15 mouse cellular contexts compared by ENCODE assay signal in genomic region chr13:113012683-113013082, GRCm38 (mm10). TPM values are rescaled to one million over a fixed set of nuclear protein-coding genes. Genes with fewer than 3 reads are reported as not detected.
DNase-seq lines count a peak whose midpoint lies in the region; ATAC-seq and TF ChIP-seq lines count a peak whose summit lies in the region.
"Had no signal": no experiment of that assay in that cellular context is flagged by ENCODE, and none has a peak within 500 bp of the region (broad histone marks: within the 10 kb centered on the region; RNA-seq: fewer than 3 reads in every experiment).

No protein-coding gene starts in this region.

- no peak for TF ChIP-seq EP300 in lung, postnatal 0 days (IDR thresholded peaks at IDR 0.05)

- no peak for DNase-seq in heart, adult 18-20 months
- no peak for DNase-seq in lung, postnatal 0 days (ENCODE audit: low spot score)
- DNase-seq in lung, postnatal 10 days, result no peak
- no peak for DNase-seq in thymus, adult 2 months
- DNase-seq: cerebellum, postnatal 10 days had no signal

- H3K27ac ChIP-seq in heart, embryonic 16.5 days (ENCODE audit: low read length), result no peak overlapping the region
- no peak overlapping the region for H3K27ac ChIP-seq in lung, postnatal 0 days (ENCODE audit: low read length)
- H3K27ac ChIP-seq in limb, embryonic 15.5 days, result no peak overlapping the region
- H3K27ac ChIP-seq in stomach, embryonic 16.5 days (ENCODE audit: low read length), result no peak overlapping the region
- no peak overlapping the region for H3K27ac ChIP-seq in thymus, adult 2 months (ENCODE audit: control insufficient read depth, insufficient read depth, low read length)
- H3K27ac ChIP-seq: embryonic facial prominence, embryonic 13.5 days; hindbrain, embryonic 15.5 days; midbrain, embryonic 10.5 days had no signal

- H3K27me3 ChIP-seq in heart, embryonic 16.5 days (ENCODE audit: control insufficient read depth, insufficient read depth, low read length), result no peaks in the 10 kb centered on the region
- H3K27me3 ChIP-seq in lung, postnatal 0 days (replicated peaks; ENCODE audit: insufficient read depth, low read length), result no peaks in the 10 kb centered on the region
- no peaks in the 10 kb centered on the region for H3K27me3 ChIP-seq in limb, embryonic 15.5 days
- H3K27me3 ChIP-seq in stomach, embryonic 16.5 days (ENCODE audit: control insufficient read depth, insufficient read depth, low read length), result no peaks in the 10 kb centered on the region
- no peaks in the 10 kb centered on the region for H3K27me3 ChIP-seq in thymus, adult 2 months (ENCODE audit: control insufficient read depth, insufficient read depth, low read length)
- H3K27me3 ChIP-seq: embryonic facial prominence, embryonic 13.5 days; hindbrain, embryonic 15.5 days had no signal

- no peak for TF ChIP-seq POLR2A in thymus, adult 2 months (IDR thresholded peaks at IDR 0.05; ENCODE audit: control insufficient read depth, extremely low read depth, insufficient read depth, low read length, poor library complexity)

- no peak for TF ChIP-seq CTCF in lung, postnatal 0 days (IDR thresholded peaks at IDR 0.05)
- TF ChIP-seq CTCF in thymus, adult 2 months (IDR thresholded peaks at IDR 0.05; ENCODE audit: borderline replicate concordance, control insufficient read depth, extremely low read depth, insufficient read depth, low read length, poor library complexity), result no peak

- H3K9ac ChIP-seq in heart, embryonic 16.5 days (ENCODE audit: low read length), result no peak overlapping the region
- no peak overlapping the region for H3K9ac ChIP-seq in lung, postnatal 0 days (replicated peaks; ENCODE audit: low read depth)
- no peak overlapping the region for H3K9ac ChIP-seq in limb, embryonic 15.5 days
- H3K9ac ChIP-seq in stomach, embryonic 16.5 days (ENCODE audit: low read length), result no peak overlapping the region
- H3K9ac ChIP-seq: embryonic facial prominence, embryonic 13.5 days; hindbrain, embryonic 15.5 days had no signal

- peaks cover 6% of the 10 kb centered on the region; the same call in 1 of the 2 replicates for H3K4me1 ChIP-seq in heart, embryonic 16.5 days (ENCODE audit: control insufficient read depth, insufficient read depth, low read length)
- no peaks in the 10 kb centered on the region for H3K4me1 ChIP-seq in lung, postnatal 0 days (ENCODE audit: insufficient read depth, low read depth, low read length)
- H3K4me1 ChIP-seq in limb, embryonic 15.5 days, result no peaks in the 10 kb centered on the region
- H3K4me1 ChIP-seq in stomach, embryonic 16.5 days (ENCODE audit: control insufficient read depth, insufficient read depth, low read length), result no peaks in the 10 kb centered on the region
- peaks cover 6% of the 10 kb centered on the region for H3K4me1 ChIP-seq in thymus, adult 2 months (replicated peaks; ENCODE audit: control insufficient read depth, insufficient read depth, low read length)
- H3K4me1 ChIP-seq: embryonic facial prominence, embryonic 13.5 days; hindbrain, embryonic 15.5 days; midbrain, embryonic 10.5 days had no signal

- H3K36me3 ChIP-seq in heart, embryonic 16.5 days (ENCODE audit: control insufficient read depth, insufficient read depth), result no peaks in the 10 kb centered on the region
- no peaks in the 10 kb centered on the region for H3K36me3 ChIP-seq in lung, postnatal 0 days (ENCODE audit: insufficient read depth, low read length)
- H3K36me3 ChIP-seq in limb, embryonic 15.5 days, result no peaks in the 10 kb centered on the region
- no peaks in the 10 kb centered on the region for H3K36me3 ChIP-seq in stomach, embryonic 16.5 days (ENCODE audit: control insufficient read depth, insufficient read depth, low read length)
- H3K36me3 ChIP-seq in thymus, adult 2 months (ENCODE audit: control insufficient read depth, insufficient read depth, low read length), result no peaks in the 10 kb centered on the region
- H3K36me3 ChIP-seq: embryonic facial prominence, embryonic 13.5 days; hindbrain, embryonic 15.5 days; midbrain, embryonic 10.5 days had no signal

- H3K9me3 ChIP-seq in heart, embryonic 16.5 days (replicated peaks; ENCODE audit: control insufficient read depth, low read length), result no peaks in the 10 kb centered on the region
- no peaks in the 10 kb centered on the region for H3K9me3 ChIP-seq in lung, postnatal 0 days (ENCODE audit: low read length)
- H3K9me3 ChIP-seq in limb, embryonic 15.5 days, result no peaks in the 10 kb centered on the region
- no peaks in the 10 kb centered on the region for H3K9me3 ChIP-seq in stomach, embryonic 16.5 days (replicated peaks; ENCODE audit: control insufficient read depth, low read length)
- H3K9me3 ChIP-seq: embryonic facial prominence, embryonic 13.5 days; hindbrain, embryonic 15.5 days; midbrain, embryonic 10.5 days had no signal

- WGBS in heart, embryonic 16.5 days, result 63% methylated on average over 6 of the region's 6 CpGs
- 69% methylated on average over 6 of the region's 6 CpGs for WGBS in lung, postnatal 0 days
- 72% methylated on average over 6 of the region's 6 CpGs for WGBS in limb, embryonic 15.5 days
- WGBS in stomach, embryonic 16.5 days, result 80% methylated on average over 6 of the region's 6 CpGs
- 80% methylated on average over 6 of the region's 6 CpGs for WGBS in thymus, adult 2 months

- no peak for ATAC-seq in heart, embryonic 16.5 days (replicated peaks; ENCODE audit: extremely low read depth, insufficient read depth, low FRiP score)
- ATAC-seq in lung, postnatal 0 days, result no peak
- ATAC-seq in limb, embryonic 15.5 days (ENCODE audit: insufficient number of reproducible peaks, low FRiP score, low TSS enrichment, low read depth), result no peak
- ATAC-seq in stomach, embryonic 16.5 days (ENCODE audit: insufficient read depth, low FRiP score), result no peak

- H3K4me2 ChIP-seq in heart, embryonic 16.5 days (ENCODE audit: low read depth, low read length), result peak overlapping the region; percentile 70
- H3K4me2 ChIP-seq in lung, postnatal 0 days (replicated peaks; ENCODE audit: low read depth, low read length), result peak overlapping the region; percentile 51
- H3K4me2 ChIP-seq in limb, embryonic 15.5 days, result 0 out of 2 replicates have a peak overlapping the region, but pooled peaks have one; percentile 40
- peak overlapping the region; percentile 47 for H3K4me2 ChIP-seq in stomach, embryonic 16.5 days (ENCODE audit: low read depth, low read length)
- H3K4me2 ChIP-seq: hindbrain, embryonic 15.5 days had no signal

- H3K4me3 ChIP-seq in heart, embryonic 16.5 days (ENCODE audit: low read length), result peak overlapping the region; percentile 57
- no peak overlapping the region for H3K4me3 ChIP-seq in lung, postnatal 0 days (ENCODE audit: low read depth, low read length)
- H3K4me3 ChIP-seq in limb, embryonic 15.5 days, result no peak overlapping the region
- no peak overlapping the region; the same call in 1 of the 2 replicates for H3K4me3 ChIP-seq in stomach, embryonic 16.5 days (replicated peaks; ENCODE audit: low read length)
- H3K4me3 ChIP-seq in thymus, adult 2 months (ENCODE audit: control insufficient read depth, insufficient read depth, low read length), result no peak overlapping the region
- H3K4me3 ChIP-seq: embryonic facial prominence, embryonic 13.5 days; hindbrain, embryonic 15.5 days; midbrain, embryonic 10.5 days had no signal

RNA-seq across cellular contexts. Expression of gene Mcidas, which starts 19.0 kb away (rescaled TPM):
- polyA plus RNA-seq in heart, embryonic 16.5 days (2015; fragmentation: Nextera tagmentation; extraction: Ambion mirVana), result 0.62 and 1.2 TPM in 2 replicates
- not detected for total RNA-seq in heart, adult 18-20 months (2021)
- 1.1 and 1.5 TPM in 2 replicates for polyA plus RNA-seq in lung, postnatal 0 days (2015; fragmentation: Nextera tagmentation; extraction: Ambion mirVana)
- polyA plus RNA-seq in limb, embryonic 15.5 days (2015; fragmentation: Nextera tagmentation; extraction: Ambion mirVana), result not detected in 2 replicates
- polyA plus RNA-seq in stomach, embryonic 16.5 days (2015; fragmentation: Nextera tagmentation; extraction: Ambion mirVana), result 0.21 and 0.30 TPM in 2 replicates
- 0.28 and 0.32 TPM in 2 replicates for polyA plus RNA-seq in thymus, adult 2 months (2012; rRNA removed)
- total RNA-seq: ES-E14; gastrocnemius, adult 8-10 months had no signal
- polyA plus RNA-seq: neural tube, embryonic 11.5 days had no signal

RNA-seq across cellular contexts. Expression of gene Cdc20b, which starts 22.2 kb away (rescaled TPM):
- 0.38 and 0.62 TPM in 2 replicates for polyA plus RNA-seq in heart, embryonic 16.5 days (2015; fragmentation: Nextera tagmentation; extraction: Ambion mirVana)
- not detected for total RNA-seq in heart, adult 18-20 months (2021)
- 0.47 and 0.73 TPM in 2 replicates for polyA plus RNA-seq in lung, postnatal 0 days (2015; fragmentation: Nextera tagmentation; extraction: Ambion mirVana)
- not detected in 2 replicates for polyA plus RNA-seq in limb, embryonic 15.5 days (2015; fragmentation: Nextera tagmentation; extraction: Ambion mirVana)
- polyA plus RNA-seq in stomach, embryonic 16.5 days (2015; fragmentation: Nextera tagmentation; extraction: Ambion mirVana), result 0.08 TPM in 1 of 2 replicates, not detected in the other
- polyA plus RNA-seq in thymus, adult 2 months (2012; rRNA removed), result 0.47 and 0.48 TPM in 2 replicates
- total RNA-seq: gastrocnemius, adult 8-10 months; left cerebral cortex, postnatal 14 days had no signal
- polyA plus RNA-seq: neural tube, embryonic 11.5 days had no signal

RNA-seq across cellular contexts. Expression of gene Ccno, which starts 25.1 kb away (rescaled TPM):
- 0.87 and 2.0 TPM in 2 replicates for polyA plus RNA-seq in heart, embryonic 16.5 days (2015; fragmentation: Nextera tagmentation; extraction: Ambion mirVana)
- total RNA-seq in heart, adult 18-20 months (2021), result under 1 TPM in 1 of 2 experiments, not detected in 1; 0.21 TPM
- polyA plus RNA-seq in lung, postnatal 0 days (2015; fragmentation: Nextera tagmentation; extraction: Ambion mirVana), result 6.0 and 6.2 TPM in 2 replicates
- 0.32 and 0.37 TPM in 2 replicates for polyA plus RNA-seq in limb, embryonic 15.5 days (2015; fragmentation: Nextera tagmentation; extraction: Ambion mirVana)
- polyA plus RNA-seq in stomach, embryonic 16.5 days (2015; fragmentation: Nextera tagmentation; extraction: Ambion mirVana), result 0.63 and 0.97 TPM in 2 replicates
- polyA plus RNA-seq in thymus, adult 2 months (2012; rRNA removed), result 3.9 and 6.1 TPM in 2 replicates
- total RNA-seq: gastrocnemius, adult 8-10 months had no signal

RNA-seq across cellular contexts. Expression of gene Gpx8, which starts 33.5 kb away (rescaled TPM):
- 98.0 and 103 TPM in 2 replicates for polyA plus RNA-seq in heart, embryonic 16.5 days (2015; fragmentation: Nextera tagmentation; extraction: Ambion mirVana)
- total RNA-seq in heart, adult 18-20 months (2021), result 10 to 100 TPM; 31.2 to 42.3 TPM
- polyA plus RNA-seq in lung, postnatal 0 days (2015; fragmentation: Nextera tagmentation; extraction: Ambion mirVana), result 132 and 135 TPM in 2 replicates
- polyA plus RNA-seq in limb, embryonic 15.5 days (2015; fragmentation: Nextera tagmentation; extraction: Ambion mirVana), result 220 and 224 TPM in 2 replicates
- polyA plus RNA-seq in stomach, embryonic 16.5 days (2015; fragmentation: Nextera tagmentation; extraction: Ambion mirVana), result 143 and 156 TPM in 2 replicates
- 1.3 and 1.9 TPM in 2 replicates for polyA plus RNA-seq in thymus, adult 2 months (2012; rRNA removed)
